Mouse (Mus musculus): Measurements from ENCODE around the gene Efna2.
A peak's percentile ranks its signal among the peaks of the same experiment; 100 is the strongest.

The Efna2 gene

GRCm38 (mm10) chr10:80169651-80170050 lies 9.6 kb upstream of the Efna2 start:
- DNase-seq = no peak

DNA sequence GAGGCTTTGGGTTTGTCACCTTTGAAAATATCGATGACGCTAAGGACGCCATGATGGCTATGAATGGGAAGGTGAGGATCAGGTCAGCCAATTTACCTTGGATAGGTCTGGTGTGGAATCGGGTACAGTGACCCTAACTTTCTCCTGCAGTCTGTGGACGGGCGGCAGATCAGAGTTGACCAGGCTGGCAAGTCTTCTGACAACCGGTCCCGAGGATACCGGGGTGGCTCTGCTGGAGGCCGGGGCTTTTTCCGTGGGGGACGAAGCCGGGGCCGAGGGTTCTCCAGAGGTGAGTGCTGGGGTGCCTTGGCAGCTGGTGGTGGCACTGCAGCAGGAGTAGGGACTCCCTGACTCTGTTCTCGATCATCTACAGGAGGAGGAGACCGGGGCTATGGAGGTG lies 9.2 kb upstream of the Efna2 start:
- peak in 1 of 2 experiments; percentile 14 for DNase-seq

GRCm38 (mm10) chr10:80170601-80171021 lies 8.7 kb upstream of the Efna2 start:
- peak in 1 of 2 experiments; percentile 54 for DNase-seq

DNA sequence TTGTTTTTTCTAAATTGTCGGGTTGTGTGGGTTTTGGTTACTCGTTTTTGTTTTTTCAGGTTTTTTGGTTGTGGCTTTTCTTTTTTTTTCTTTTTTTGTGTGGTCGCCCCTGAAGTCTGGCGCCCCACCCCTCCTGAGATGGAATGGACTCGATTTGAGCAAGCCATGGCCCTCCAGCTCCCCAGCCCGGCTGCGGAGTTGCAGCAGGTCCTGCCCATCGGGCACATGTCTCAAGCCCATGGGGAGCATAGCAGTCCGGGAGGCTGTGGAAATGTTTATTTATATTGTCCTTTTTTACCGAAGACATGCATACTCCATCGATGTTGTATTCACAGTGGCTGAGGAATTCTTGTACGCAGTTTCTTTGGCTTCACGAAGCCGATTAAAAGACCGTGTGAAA lies 8.0 kb upstream of the Efna2 start:
- peak in 1 of 2 experiments; percentile 14 for DNase-seq

DNA sequence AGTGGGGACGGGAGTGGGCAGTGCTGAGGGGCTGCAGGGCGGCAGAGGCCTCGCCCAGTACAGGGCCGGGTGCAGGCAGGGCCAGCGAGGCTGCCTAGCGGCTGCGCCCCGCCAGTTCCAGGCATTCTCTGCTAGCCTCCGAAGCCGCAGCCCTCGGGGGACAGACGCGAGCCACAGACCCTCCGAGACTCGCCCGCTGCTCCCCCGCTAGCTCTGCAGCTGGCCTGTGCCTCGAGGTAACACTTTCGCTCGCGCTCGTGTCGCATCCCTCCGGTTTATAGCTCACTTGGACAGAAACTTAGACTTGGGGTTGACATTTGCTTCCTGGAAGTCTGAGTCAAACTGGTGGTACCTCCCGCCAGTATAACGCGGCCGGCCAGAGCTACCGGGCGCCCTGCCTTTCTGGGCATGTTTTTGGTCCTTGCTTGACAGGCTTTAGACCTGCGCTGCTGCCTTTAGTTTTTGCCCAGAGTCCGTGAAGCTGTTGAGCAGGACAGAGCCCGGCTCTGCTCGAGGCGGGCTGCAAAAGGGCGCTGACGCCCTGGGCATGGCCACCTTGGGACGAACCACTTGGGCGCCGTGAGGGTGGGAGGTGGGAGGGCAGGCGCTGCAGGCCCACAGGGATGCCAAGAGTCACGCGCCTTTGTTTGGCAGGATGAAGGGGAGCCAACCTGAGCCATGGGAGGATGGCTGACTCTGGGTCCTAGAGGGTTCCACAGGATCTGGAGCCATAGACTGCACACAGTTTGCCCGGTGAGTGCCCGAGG lies 7.3 kb upstream of the Efna2 start:
- peak; percentile 43 to 59 for DNase-seq

DNA sequence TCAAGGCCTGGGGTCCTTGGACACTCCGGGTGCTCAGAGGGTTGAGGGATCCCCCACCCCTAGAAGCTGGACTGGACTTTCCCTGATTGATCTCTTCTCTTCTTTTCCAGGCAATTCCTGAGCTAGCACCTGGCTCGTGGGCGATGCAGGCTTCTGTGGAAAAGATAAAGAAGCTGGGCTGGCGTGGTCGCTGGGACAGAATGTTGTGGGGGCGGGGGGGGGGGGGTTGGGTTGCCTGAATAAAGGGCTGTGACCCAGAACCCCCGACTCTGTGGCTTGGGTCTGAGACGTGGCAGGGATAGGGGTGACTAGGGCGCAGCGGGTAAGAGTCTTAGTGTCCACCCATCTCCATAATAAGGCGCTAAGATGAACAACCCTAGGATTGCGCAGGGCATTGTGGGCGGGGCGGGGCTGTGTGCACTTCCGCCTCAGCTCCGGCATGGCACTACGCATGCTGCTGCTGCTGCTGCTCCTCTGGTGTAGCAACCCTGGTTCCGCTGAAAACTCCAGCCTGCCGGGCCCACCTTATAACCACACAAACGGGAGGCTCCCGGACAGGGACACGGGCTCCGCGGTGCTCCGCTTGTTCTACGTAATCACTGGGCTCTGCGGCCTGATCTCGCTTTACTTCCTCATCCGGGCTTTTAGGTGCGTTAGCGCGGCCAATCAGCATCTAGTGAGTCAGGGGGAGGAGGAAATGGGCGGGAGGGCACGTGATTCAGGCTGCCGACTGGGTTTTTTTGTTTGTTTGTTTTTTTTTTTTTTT lies 6.6 kb upstream of the Efna2 start, which contains the start of gene 1600002K03Rik:
Gene 1600002K03Rik, plus strand, starts transcription at position 418 of the 766 bp plus-strand sequence.
- DNase-seq = peak; percentile 87 to 93

GRCm38 (mm10) chr10:80173358-80173757 lies 5.9 kb upstream of the Efna2 start:
- no peak for DNase-seq

DNA sequence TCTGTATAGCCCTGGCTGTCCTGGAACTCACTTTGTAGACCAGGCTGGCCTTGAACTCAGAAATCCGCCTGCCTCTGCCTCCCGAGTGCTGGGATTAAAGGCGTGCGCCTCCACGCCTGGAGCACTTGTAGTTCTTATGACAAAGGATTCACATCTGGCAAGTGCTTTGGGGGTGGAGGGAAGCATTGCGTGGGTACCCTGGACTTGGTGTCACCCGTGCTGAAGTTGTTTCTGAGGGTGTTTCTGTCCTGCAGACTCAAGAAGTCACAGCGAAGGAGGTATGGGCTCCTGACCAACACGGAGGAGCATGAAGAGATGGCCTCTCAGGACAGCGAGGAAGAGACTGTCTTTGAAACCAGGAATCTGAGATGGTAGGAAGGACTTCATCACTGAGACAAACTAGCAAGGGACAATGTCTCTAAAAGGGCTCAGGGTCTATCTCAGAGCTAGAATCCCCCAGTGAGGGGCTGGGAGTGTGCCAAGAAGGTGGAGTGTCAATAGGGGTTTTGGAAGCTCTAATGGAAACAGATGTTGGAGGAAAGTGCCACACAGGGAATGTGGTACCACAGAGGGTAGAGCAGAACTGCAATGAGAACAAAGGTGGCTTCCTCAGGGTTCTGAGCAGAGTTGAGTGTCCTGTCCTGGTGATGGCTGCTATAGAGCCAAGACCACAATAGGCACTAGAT lies 5.2 kb upstream of the Efna2 start:
- DNase-seq = peak in 1 of 2 experiments; percentile 10

DNA sequence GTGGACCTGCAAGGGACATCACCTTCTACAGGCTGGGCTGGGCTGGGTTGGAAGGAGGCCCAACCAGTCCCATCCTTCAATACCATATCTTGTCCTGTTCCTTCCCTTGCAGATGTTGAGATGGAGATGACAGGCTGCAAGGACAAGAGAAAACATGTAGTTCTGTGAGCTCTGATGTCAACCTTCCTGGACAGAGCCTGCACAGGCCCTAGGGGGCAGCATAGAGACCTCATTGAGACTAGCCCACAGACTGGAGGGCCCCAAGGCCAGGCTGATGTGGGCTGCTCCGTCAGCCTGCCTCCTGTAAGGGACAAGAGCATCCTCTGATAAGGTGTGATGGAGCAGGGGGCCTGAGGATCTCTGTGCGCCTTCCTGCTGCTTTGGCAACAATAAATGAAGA lies 4.6 kb upstream of the Efna2 start:
- peak in 1 of 2 experiments; percentile 67 for DNase-seq

GRCm38 (mm10) chr10:80175536-80176269 lies 3.6 kb upstream of the Efna2 start:
- peak; percentile 61 to 71 for DNase-seq

GRCm38 (mm10) chr10:80176270-80176834 lies 2.9 kb upstream of the Efna2 start:
- peak in 1 of 2 experiments; percentile 8 for DNase-seq

GRCm38 (mm10) chr10:80177441-80178279 lies 1.6 kb upstream of the Efna2 start:
- DNase-seq = no peak

DNA sequence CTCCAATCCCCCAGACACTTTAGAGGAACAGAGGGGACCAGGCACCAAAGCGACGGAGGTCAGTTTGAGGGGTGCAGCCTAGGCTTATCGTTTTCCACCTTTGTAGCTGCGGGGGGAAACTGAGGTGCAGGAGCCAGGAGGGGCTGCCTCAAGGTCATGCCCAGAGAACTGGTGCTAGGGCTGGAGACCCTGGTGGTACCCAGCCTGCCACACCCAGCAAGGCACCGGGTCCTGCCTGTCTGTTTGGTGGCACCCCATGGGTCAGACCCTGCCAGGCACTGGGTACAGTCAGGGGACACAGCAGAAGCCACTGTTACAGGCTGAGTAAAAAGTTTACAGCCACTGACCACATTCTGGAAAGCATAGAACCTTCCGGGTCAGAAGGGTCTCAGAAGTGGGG lies 1.0 kb downstream of the Efna2 start:
- DNase-seq = peak in 1 of 2 experiments; percentile 6

DNA sequence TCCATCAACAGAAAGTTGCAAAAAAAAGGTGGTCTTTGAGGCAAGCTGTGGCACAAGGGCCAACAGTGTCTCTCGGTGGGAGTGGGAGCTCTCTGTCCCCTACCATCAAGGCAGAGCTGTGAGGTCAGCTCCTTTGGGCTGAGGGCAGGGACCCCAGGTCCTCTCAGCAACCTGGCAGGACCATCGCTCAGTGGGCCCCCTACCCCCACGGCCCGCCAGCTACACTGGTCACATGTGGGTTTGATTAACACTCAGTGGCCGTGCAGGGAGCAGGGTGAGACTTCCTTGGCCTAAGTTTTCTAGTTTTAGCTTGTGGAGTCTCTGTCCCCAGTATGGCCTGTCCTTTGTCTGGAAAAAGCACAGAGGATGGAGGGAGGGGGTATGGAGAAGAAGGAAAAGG lies 1.5 kb downstream of the Efna2 start:
- no peak for DNase-seq

- DNase-seq = no peak
These were observed 3.3 kb downstream of the Efna2 start for GRCm38 (mm10) chr10:80182547-80182946.

DNA sequence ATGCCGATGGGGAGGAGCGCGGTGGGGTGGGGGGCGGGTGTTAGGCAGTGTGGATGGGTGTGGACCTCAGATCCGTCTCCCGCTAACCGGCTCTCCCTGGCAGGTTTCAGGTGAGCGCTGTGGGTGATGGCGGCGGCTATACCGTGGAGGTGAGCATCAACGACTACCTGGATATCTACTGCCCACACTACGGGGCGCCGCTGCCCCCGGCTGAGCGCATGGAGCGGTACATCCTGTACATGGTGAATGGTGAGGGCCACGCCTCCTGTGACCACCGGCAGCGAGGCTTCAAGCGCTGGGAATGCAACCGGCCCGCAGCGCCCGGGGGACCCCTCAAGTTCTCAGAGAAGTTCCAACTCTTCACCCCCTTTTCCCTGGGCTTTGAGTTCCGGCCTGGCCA lies 7.4 kb downstream of the Efna2 start:
- no peak for DNase-seq

DNA sequence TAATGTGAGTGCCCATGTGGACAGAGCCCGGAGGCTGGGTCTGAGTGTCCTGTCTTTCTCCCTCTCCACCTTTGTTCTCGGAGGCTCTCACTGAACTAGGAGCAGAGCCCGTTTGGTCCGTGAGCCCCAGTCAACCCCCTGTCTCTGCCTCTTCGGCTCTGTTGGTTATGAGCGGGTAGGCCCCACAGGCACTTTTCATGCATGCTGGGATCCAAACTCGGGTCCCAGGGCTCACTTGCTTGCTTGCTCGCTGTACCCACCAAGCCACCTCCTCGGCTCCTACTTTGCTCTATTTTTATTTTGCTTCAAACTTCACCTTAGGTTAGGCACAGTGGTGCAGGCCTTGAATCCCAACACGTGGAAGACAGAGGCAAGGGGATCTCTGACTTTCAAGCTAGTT lies 8.5 kb downstream of the Efna2 start:
- DNase-seq = no peak

GRCm38 (mm10) chr10:80188453-80189024 lies 9.3 kb downstream of the Efna2 start:
- DNase-seq = no peak

DNA sequence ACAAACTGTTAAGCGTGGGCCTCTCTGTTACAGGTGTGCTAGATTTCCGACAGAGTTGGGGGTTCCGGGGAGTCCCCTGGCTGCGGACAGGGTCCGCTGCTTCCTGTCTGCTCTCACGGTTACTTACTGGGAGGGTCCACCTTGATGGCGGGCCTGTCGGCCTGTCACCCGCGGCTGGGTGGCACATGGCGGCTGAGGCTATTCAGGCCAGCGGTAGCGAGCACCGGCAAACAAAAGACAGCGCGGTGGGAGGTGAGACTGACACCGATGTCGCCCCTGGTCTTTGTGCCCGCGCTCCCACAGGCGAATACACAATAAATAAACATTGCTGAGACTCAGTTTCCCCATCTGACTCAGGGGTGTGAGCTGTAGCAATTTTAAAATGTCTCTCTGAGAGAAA lies 10.7 kb downstream of the Efna2 start:
- no peak for DNase-seq

DNA sequence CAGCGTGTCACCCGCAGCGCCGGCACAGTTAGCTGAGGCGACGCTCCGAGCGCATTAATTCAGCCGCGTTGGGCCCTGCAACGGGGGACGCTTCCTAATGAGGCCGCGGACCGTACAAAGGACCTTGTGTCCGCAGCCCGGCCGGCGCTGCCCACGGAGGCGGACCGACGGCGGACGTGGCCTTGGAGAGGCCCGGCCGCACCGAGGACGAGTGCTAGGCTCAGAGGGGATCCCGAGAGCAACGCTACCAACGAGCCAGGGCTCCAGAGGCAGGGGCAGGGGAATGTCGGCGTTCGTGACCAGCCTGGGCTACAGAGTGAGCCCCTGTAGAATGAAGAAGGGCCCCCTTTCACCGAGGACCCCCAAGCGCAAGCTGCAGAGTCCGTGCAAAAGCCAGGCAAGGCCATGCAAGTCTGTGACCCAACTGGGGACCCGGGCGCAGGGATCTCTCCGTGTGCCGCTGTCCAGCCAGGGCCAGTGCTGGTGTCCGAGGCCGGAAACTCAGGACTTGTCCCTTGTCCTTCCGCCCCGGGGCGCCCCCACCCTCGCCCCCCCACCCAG lies 11.3 kb downstream of the Efna2 start:
- peak; percentile 69 to 79 for DNase-seq

- no peak for DNase-seq
These were observed 14.7 kb downstream of the Efna2 start for GRCm38 (mm10) chr10:80193976-80194375.
